Mouse (Mus musculus) neural tube, embryonic 14.5 days (tissue): ENCODE data around the gene Cfap100. TPM values are rescaled to one million over a fixed set of nuclear protein-coding genes. Genes with fewer than 3 reads are reported as not detected.

Experiments
- ATAC-seq: fragments of 200-750 bp; cut with Nextera tagmentation; 2 replicates; pipeline ENCODE4 v1.8.0; 2017; ENCODE audit warnings: low read depth, mild to moderate bottlenecking, moderate TSS enrichment, moderate library complexity
- H3K27ac ChIP-seq: fragments of 300-500 bp; sonication (generic); 2 replicates; pipeline ENCODE4 v1.5.1; 2014; ENCODE audit warnings: low read depth, mild to moderate bottlenecking, control low read depth, low read length, moderate library complexity, mixed read lengths
- H3K27me3 ChIP-seq: fragments of 300-500 bp; sonication (generic); 2 replicates; pipeline ENCODE4 v1.6.1; 2014; ENCODE audit warnings: low read length; ENCODE audit not compliant: control insufficient read depth, insufficient read depth
- H3K36me3 ChIP-seq: fragments of 300-500 bp; sonication (generic); 2 replicates; pipeline ENCODE4 v1.6.1; 2014; ENCODE audit warnings: low read length, mixed read lengths; ENCODE audit not compliant: control insufficient read depth, insufficient read depth
- H3K4me1 ChIP-seq: fragments of 300-500 bp; sonication (generic); 2 replicates; pipeline ENCODE4 v1.6.1; 2014; ENCODE audit warnings: low read length; ENCODE audit not compliant: control insufficient read depth, insufficient read depth
- H3K4me2 ChIP-seq: fragments of 300-500 bp; sonication (generic); 2 replicates; pipeline ENCODE4 v1.6.1; 2014; ENCODE audit warnings: mild to moderate bottlenecking, low read depth, low read length, control low read depth
- H3K4me3 ChIP-seq: fragments of 300-500 bp; sonication (generic); 2 replicates; pipeline ENCODE4 v1.5.1; 2014; ENCODE audit warnings: low read depth, low read length, control low read depth, mixed read lengths
- H3K9ac ChIP-seq: fragments of 300-500 bp; sonication (generic); replicated peaks from 2 replicates; pipeline ENCODE4 v1.6.1; 2014; ENCODE audit warnings: low read depth, mild to moderate bottlenecking, control low read depth, low read length, mixed read lengths
- H3K9me3 ChIP-seq: fragments of 300-500 bp; sonication (generic); 2 replicates; pipeline ENCODE4 v1.6.1; 2016; ENCODE audit warnings: low read length; ENCODE audit not compliant: control insufficient read depth
- WGBS: fragments of 180-500 bp; shearing (Covaris S2); extraction: QIAGEN DNeasy Blood & Tissue Kit; methylation state at CpG from one replicate; pipeline ENCODE4 v1.1.7; 2014; 5-methylcytosine and 5-hydroxymethylcytosine counted together
- polyA plus RNA-seq: library from polyadenylated mRNA; unstranded; fragments of >200 nt; fragmentation: Nextera tagmentation; extraction: Ambion mirVana; gene quantifications from 2 replicates; pipeline ENCODE4 v1.2.1, GENCODE M21; 2014

Cfap100 gene
- polyA plus RNA-seq, 1 experiment from 2014 or later, result 8.5 TPM

DNA sequence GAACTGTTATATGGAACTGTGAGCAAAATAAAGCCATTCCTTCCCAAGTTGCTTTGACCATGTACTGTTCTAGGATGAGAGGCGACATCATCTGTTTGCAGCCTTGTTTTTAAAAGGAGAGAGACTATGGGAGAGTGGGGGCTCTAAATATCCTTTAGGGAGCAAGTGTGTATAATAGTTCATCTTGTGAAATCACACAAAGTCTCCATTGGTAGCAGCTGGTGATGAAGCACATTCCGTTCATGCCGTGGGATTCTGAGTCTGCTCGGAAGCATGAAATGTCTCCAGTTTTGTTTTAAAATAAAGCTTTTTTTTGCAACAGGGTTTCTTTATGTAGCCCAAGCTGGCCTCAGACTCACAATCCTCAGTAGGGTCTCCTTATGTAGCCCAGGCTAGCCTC is 2.6 kb downstream of the Cfap100 start:
- Histone ChIP-seq H3K4me1 (0 out of 2 replicates have a peak, but pooled peaks cover 5% of the 10 kb centered on the region), H3K27me3 (no peaks in the 10 kb centered on the region)
- 79% methylated on average over 4 of the region's 4 CpGs for WGBS

DNA sequence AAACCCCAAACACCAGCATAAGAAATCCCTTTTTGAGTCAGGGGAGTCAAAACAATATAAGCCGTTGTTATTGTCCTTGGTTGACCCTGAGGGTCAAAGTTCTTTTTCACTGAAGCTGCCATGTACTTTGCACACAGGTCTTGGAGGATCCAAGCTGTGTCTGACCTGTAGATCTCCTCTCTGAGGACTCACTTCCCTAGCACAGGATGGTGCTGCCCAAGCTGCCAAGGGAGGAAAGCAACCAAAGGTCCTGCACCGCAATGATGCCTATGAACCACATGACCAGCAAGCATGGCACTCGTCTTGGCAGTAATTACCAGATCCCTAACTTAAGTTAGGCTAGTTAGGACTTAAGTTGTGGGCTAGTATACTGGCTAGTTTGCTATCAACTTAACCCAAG is 3.2 kb downstream of the Cfap100 start:
- no peak for ATAC-seq
- Histone ChIP-seq H3K9me3 (no peaks in the 10 kb centered on the region), H3K27me3 (no peaks in the 10 kb centered on the region), H3K4me3 (no peak overlapping the region), H3K4me1 (0 out of 2 replicates have a peak, but pooled peaks cover 5% of the 10 kb centered on the region), H3K27ac (no peak overlapping the region), H3K4me2 (no peak overlapping the region), H3K36me3 (no peaks in the 10 kb centered on the region), H3K9ac (no peak overlapping the region)
- 77% methylated on average over 3 of the region's 3 CpGs for WGBS

More for the DNA sequence above, 2.6 kb downstream of the Cfap100 start:
- Histone ChIP-seq H3K9me3 (no peaks in the 10 kb centered on the region), H3K27ac (no peak overlapping the region), H3K36me3 (no peaks in the 10 kb centered on the region), H3K9ac (no peak overlapping the region), H3K4me2 (no peak overlapping the region), H3K4me3 (no peak overlapping the region)
- ATAC-seq, result no peak

DNA sequence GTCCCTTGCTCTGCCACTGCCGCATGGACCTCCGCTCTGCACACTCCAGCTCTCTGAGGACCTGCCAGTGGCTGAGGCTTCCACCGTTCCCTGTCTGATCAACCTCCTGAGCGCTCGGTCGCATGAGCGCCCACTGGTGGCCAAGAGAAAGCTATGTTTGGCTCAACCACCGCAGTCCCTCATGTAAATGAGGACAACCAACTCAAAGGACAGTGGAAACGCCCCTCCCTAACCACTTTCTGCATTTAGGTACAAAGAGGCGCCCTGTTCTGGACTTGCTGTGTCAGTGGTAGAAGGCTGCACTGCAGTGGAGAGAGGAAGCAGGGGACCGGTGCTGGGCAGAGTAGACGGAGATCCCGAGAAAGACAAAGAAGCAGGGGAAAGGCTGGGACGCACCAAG is 6.0 kb downstream of the Cfap100 start:
- WGBS, result 3% methylated on average over 14 of the region's 14 CpGs
- Histone ChIP-seq H3K4me3 (peak overlapping the region; percentile 11; the same call in 1 of the 2 replicates), H3K4me1 (0 out of 2 replicates have a peak, but pooled peaks cover 5% of the 10 kb centered on the region), H3K36me3 (no peaks in the 10 kb centered on the region), H3K9me3 (no peaks in the 10 kb centered on the region), H3K27me3 (no peaks in the 10 kb centered on the region), H3K4me2 (peak overlapping the region; percentile 43), H3K9ac (peak overlapping the region; percentile 41; the same call in 1 of the 2 replicates), H3K27ac (peak overlapping the region; percentile 45; the same call in 1 of the 2 replicates)
- peak; percentile 91 for ATAC-seq

DNA sequence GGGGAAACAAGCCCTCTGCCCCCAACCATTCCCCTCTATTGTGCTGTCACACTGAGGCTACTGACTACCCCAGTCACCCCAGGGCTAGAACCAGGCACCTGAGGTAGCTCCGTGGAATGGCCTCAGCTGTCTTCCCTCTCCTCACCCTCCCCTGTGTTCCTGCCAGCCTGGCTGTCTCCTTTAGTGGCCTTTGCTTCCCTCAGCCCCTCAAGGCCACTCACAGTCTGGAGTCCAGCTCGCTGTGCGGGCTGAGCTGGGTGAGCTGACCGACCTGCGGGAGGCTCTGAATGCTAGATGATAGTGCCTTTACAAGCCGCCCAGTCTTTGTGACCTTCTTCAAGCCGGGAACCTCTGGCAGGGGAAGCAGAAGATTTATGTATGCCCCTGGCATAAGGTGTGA is 16.7 kb downstream of the Cfap100 start:
- no peak overlapping the region for H3K27ac ChIP-seq
- no peak overlapping the region for H3K4me3 ChIP-seq
- no peak overlapping the region for H3K4me2 ChIP-seq
- ATAC-seq, result no peak
- H3K4me1 ChIP-seq, result no peaks in the 10 kb centered on the region
- WGBS, result 83% methylated on average over 7 of the region's 7 CpGs
- H3K27me3 ChIP-seq, result no peaks in the 10 kb centered on the region
- H3K36me3 ChIP-seq, result no peaks in the 10 kb centered on the region
- no peak overlapping the region for H3K9ac ChIP-seq
- H3K9me3 ChIP-seq, result no peaks in the 10 kb centered on the region

DNA sequence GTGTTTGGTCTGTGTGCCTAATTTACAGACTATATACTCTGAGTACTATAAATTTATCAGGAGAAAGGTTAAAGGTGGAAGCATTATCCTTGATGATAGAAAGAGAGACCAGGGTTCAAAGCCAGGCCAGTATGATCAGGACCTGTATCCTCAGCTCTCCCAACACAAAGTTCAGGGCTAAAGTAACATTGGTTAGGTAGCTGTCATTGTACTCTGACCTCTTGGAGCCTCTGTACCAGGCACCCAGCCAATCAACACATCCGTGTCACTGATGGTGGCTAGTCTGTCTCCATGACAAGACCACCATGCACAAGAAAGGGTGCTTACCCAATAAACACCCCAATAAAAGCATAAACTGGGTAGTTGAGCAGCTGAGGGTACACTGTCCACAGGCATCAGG is 17.6 kb downstream of the Cfap100 start:
- Histone ChIP-seq H3K27me3 (no peaks in the 10 kb centered on the region), H3K36me3 (no peaks in the 10 kb centered on the region), H3K27ac (no peak overlapping the region), H3K4me2 (no peak overlapping the region), H3K9ac (no peak overlapping the region), H3K4me1 (no peaks in the 10 kb centered on the region), H3K9me3 (no peaks in the 10 kb centered on the region), H3K4me3 (no peak overlapping the region)
- ATAC-seq, result no peak
- 73% methylated on average over 1 of the region's 1 CpGs for WGBS

DNA sequence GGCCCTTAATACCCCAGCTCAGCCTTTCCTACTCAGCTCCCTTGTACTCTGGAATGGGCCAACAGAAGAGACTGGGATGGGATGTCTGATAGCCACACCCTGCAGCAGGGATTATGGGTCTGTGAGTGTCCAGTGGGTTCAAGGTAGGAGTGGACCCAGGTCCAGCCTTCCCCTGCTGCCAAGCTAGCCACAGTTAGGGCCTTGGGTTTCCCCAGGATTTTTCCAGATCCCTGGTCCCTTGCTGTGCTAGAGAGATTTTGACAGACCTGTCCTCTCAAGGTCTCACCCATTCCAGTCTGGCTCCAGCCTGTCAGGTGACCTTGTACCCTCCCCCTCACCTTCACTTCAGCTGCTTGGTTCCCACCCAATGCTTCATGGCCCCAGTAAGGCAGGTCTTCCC is 20.0 kb downstream of the Cfap100 start:
- Histone ChIP-seq H3K9ac (no peak overlapping the region), H3K4me1 (no peaks in the 10 kb centered on the region), H3K9me3 (no peaks in the 10 kb centered on the region), H3K4me2 (no peak overlapping the region), H3K27ac (no peak overlapping the region), H3K27me3 (no peaks in the 10 kb centered on the region), H3K4me3 (no peak overlapping the region), H3K36me3 (peaks cover 10% of the 10 kb centered on the region; the same call in 1 of the 2 replicates)
- no peak for ATAC-seq

DNA sequence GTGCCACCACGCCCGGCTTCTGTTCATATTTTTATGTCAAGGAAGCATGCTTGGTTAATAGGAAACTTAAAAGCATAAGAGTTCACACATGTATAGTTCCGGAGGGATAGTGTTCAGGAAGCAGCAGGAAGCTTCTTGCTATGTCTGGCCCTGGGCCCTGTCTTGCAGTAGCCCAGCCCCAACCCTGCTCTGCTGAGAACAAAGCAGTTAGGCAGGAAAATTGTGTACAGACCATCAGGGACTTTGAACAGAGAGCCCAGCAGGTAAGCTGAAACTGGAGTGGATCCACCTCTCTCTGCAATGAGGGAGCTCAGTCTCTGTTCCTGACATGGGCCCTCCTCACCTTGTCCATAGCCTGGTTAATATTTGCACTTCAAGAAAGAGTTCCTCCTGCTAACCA is 31.3 kb downstream of the Cfap100 start:
- 92% methylated on average over 3 of the region's 3 CpGs for WGBS
- ATAC-seq, result no peak
- H3K9ac ChIP-seq, result no peak overlapping the region
- H3K4me1 ChIP-seq, result no peaks in the 10 kb centered on the region
- H3K27me3 ChIP-seq, result no peaks in the 10 kb centered on the region
- H3K4me3 ChIP-seq, result no peak overlapping the region
- no peaks in the 10 kb centered on the region for H3K9me3 ChIP-seq
- no peak overlapping the region for H3K27ac ChIP-seq
- H3K4me2 ChIP-seq, result no peak overlapping the region
- H3K36me3 ChIP-seq, result peaks cover 15% of the 10 kb centered on the region; the same call in 1 of the 2 replicates

DNA sequence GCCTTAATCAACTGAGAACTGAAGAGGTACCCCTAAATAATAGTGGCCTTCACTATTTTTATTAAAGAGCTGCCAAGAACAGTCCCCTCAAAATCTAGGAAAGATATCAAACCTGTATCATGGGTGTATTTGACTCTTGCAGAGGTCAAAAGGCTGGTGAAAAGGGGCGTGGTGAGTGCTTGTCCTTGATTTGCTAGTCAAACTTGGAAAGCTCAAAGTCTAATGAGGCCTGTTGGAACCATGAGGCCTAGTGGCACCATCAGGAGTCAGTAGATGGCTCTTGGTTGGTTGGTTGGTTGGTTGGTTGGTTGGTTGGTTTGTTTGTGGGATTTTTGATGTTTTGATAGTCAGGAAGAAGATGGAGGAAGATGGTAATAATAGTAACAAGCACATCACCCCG is 32.8 kb downstream of the Cfap100 start:
- no peaks in the 10 kb centered on the region for H3K27me3 ChIP-seq
- no peak overlapping the region for H3K9ac ChIP-seq
- no peaks in the 10 kb centered on the region for H3K9me3 ChIP-seq
- H3K27ac ChIP-seq, result no peak overlapping the region
- H3K4me3 ChIP-seq, result no peak overlapping the region
- H3K4me2 ChIP-seq, result no peak overlapping the region
- peaks cover 9% of the 10 kb centered on the region; the same call in 1 of the 2 replicates for H3K36me3 ChIP-seq
- H3K4me1 ChIP-seq, result no peaks in the 10 kb centered on the region
- ATAC-seq, result no peak
- WGBS, result 94% methylated on average over 2 of the region's 2 CpGs

DNA sequence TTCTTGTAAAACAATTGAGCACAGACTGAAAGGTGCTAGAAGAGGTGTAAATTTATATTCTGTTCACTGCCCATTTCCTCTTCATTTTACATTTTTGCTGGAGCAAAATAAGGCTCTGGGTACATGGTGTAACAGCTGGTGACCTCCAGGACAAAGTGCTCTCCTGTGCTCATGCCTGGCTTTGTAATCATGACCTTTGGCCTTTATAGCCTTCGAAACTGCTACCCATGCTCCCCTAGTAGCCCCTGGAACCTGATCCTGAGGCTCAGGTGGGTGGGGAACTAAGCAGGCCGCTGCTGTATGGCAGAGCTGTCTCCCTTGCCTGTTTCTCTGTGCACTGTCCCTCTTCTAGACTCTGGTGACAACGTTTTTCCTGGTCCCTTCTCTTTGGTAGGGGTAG is 34.6 kb downstream of the Cfap100 start:
- WGBS, result 67% methylated on average over 3 of the region's 3 CpGs

More for the DNA sequence above, 34.6 kb downstream of the Cfap100 start:
- H3K36me3 ChIP-seq, result peaks cover 12% of the 10 kb centered on the region; the same call in 1 of the 2 replicates
- no peak overlapping the region for H3K4me2 ChIP-seq
- no peaks in the 10 kb centered on the region for H3K27me3 ChIP-seq
- no peak for ATAC-seq
- no peaks in the 10 kb centered on the region for H3K9me3 ChIP-seq
- H3K4me1 ChIP-seq, result no peaks in the 10 kb centered on the region
- H3K4me3 ChIP-seq, result no peak overlapping the region
- no peak overlapping the region for H3K27ac ChIP-seq
- H3K9ac ChIP-seq, result no peak overlapping the region
